Mouse (Mus musculus) megakaryocyte, embryonic 14.5 days (primary cell): ENCODE measurements around the gene 4931429L15Rik.
"Not testable (repeated sequence)": the region's sequence is repeated elsewhere in the genome, so short reads cannot be mapped to it uniquely, and the experiment has no call there.

ENCODE experiments used
- FLI1 ChIP-seq: IDR thresholded peaks from 2 replicates; pipeline ENCODE4 v1.6.1; 2012; ENCODE audit warnings: low read length, inconsistent platforms, mixed read lengths
- GATA1 ChIP-seq: IDR thresholded peaks from 3 replicates; pipeline ENCODE4 v1.6.1; 2012; ENCODE audit warnings: mixed read lengths, low read length, inconsistent platforms, borderline replicate concordance

- TF ChIP-seq GATA1, FLI1: not testable (repeated sequence)
These were observed at the start of gene 4931429L15Rik for GRCm38 (mm10) chr9:46319886-46320285.
